Mouse (Mus musculus) liver, adult 2 months (tissue): ENCODE measurements at regions not wholly inside any gene's neighbourhood (a gene's known extent, or its start where the extent isn't known, plus 50 kb on each side); places are given as distances from the start of the nearest gene placed in this dataset.

ENCODE experiments used
- CTCF ChIP-seq: fragments of 200-500 bp; IDR thresholded peaks from 2 replicates; pipeline ENCODE4 v1.5.1; 2011; ENCODE audit warnings: low read depth, low read length, control low read depth
- POLR2A ChIP-seq: fragments of 200-500 bp; IDR thresholded peaks from 2 replicates; pipeline ENCODE4 v1.6.1; 2011; ENCODE audit warnings: low read length, control low read depth; ENCODE audit not compliant: insufficient read depth; ENCODE audit errors: extremely low read depth

DNA sequence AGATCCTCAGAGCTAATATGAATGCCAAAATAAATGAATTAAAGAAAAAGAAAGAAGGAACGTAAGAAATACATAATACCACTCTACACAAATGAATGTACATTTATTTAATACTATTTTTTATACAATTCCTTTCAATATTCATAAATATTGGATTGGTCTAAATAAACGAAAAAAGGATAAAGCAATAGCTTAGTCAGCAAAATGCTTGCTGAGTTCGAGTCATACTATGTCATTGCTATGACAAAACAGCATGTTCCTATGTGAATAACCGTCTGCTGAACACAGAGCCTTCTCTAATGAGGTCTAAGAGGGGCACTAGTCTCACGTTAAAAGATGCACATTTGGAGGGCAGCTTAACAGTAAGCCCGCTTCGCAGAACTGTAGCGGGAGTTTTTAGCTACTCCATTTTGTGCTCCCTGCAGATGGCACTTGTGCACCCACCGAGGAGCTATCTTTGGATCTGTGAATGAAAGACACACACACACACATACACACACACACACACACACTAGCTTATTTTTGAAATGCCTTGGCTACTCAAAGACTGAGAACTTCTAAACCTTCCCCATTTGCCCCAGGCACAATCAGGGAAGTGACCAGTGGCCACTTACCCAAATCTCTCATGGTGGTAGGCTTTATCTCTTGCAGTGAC, 69.1 kb upstream of the Pias1 start:
- no peak for TF ChIP-seq CTCF
- TF ChIP-seq POLR2A: no peak
